In the genomic region with DNA sequence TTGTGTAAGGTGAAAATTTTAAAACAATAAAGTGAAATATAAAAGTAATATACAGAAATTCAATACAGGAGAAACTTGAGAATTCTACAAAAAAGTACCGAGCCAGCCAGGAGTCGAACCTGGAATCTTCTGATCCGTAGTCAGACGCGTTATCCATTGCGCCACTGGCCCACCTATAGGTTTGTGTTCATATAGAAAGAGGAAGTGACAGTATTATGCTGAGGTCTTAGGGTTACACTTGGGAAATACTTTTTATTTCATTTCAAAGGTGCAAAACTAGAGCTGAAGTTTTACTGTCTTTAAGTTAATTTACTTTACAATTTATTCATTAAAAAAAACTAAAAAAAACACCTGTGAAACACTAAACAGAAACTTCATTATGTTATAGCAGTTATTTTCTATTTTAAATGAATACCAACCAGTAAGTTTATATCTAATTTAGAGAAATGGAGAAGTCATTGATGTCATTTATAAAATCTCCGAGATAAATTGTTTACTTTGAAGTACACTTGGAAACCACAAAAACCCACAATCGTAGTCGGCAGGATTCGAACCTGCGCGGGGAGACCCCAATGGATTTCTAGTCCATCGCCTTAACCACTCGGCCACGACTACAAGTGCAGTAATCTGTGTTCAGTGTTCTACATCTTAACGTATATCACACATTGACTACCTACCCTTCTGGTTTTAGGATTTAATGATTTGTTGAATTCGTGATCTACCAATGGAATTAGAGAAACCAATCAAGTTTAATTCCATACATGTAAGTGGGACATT, we compare ENCODE assay signal across 8 mouse cellular contexts. TPM values are rescaled to one million over a fixed set of nuclear protein-coding genes. Genes with fewer than 3 reads are reported as not detected.
A peak's percentile ranks its signal among the peaks of the same experiment; 100 is the strongest.
DNase-seq lines count a peak whose midpoint lies in the region; ATAC-seq and TF ChIP-seq lines count a peak whose summit lies in the region.

No protein-coding gene starts in this region.

- no peaks in the 10 kb centered on the region for H3K36me3 ChIP-seq in forebrain, embryonic 10.5 days (replicated peaks)
- H3K36me3 ChIP-seq in hindbrain, embryonic 15.5 days: no peaks in the 10 kb centered on the region
- no peaks in the 10 kb centered on the region for H3K36me3 ChIP-seq in midbrain, embryonic 16.5 days (ENCODE audit: control insufficient read depth, insufficient read depth, low read length)
- no peaks in the 10 kb centered on the region for H3K36me3 ChIP-seq in stomach, postnatal 0 days (ENCODE audit: control insufficient read depth, insufficient read depth, low read length)

- no peak overlapping the region for H3K9ac ChIP-seq in hindbrain, embryonic 15.5 days
- H3K9ac ChIP-seq in midbrain, embryonic 16.5 days (ENCODE audit: low read depth, low read length): no peak overlapping the region
- H3K9ac ChIP-seq in stomach, postnatal 0 days (ENCODE audit: low read length): no peak overlapping the region

- peaks cover 65% of the 10 kb centered on the region for H3K4me1 ChIP-seq in forebrain, embryonic 10.5 days
- peaks cover 12% of the 10 kb centered on the region; the same call in 1 of the 2 replicates for H3K4me1 ChIP-seq in hindbrain, embryonic 15.5 days (replicated peaks)
- H3K4me1 ChIP-seq in midbrain, embryonic 16.5 days (ENCODE audit: control insufficient read depth, insufficient read depth, low read length): peaks cover 7% of the 10 kb centered on the region; the same call in 1 of the 2 replicates
- 0 out of 2 replicates have a peak, but pooled peaks cover 2% of the 10 kb centered on the region for H3K4me1 ChIP-seq in stomach, postnatal 0 days (replicated peaks; ENCODE audit: control insufficient read depth, insufficient read depth)

- TF ChIP-seq CTCF in stomach, postnatal 0 days (IDR thresholded peaks at IDR 0.05; ENCODE audit: low read depth): no peak

- H3K27ac ChIP-seq in forebrain, embryonic 10.5 days: no peak overlapping the region
- H3K27ac ChIP-seq in hindbrain, embryonic 15.5 days (replicated peaks): no peak overlapping the region
- no peak overlapping the region for H3K27ac ChIP-seq in midbrain, embryonic 16.5 days (ENCODE audit: low read length)
- no peak overlapping the region for H3K27ac ChIP-seq in stomach, postnatal 0 days (replicated peaks)

- H3K4me3 ChIP-seq in forebrain, embryonic 10.5 days: peak overlapping the region; percentile 55
- no peak overlapping the region for H3K4me3 ChIP-seq in hindbrain, embryonic 15.5 days
- no peak overlapping the region for H3K4me3 ChIP-seq in midbrain, embryonic 16.5 days (ENCODE audit: low read depth, low read length)
- no peak overlapping the region for H3K4me3 ChIP-seq in stomach, postnatal 0 days (ENCODE audit: low read depth, low read length)

- intact Hi-C loops in left cerebral cortex, postnatal 36 days (cut with DNase I): loop anchor here (5.0 kb wide), 1 partner anchor 38 kb away; no protein-coding TSS in a partner anchor

- TF ChIP-seq EP300 in stomach, postnatal 0 days (optimal IDR thresholded peaks at IDR 0.05): no peak

- H3K27me3 ChIP-seq in forebrain, embryonic 10.5 days (ENCODE audit: poor library complexity, severe bottlenecking): no peaks in the 10 kb centered on the region
- H3K27me3 ChIP-seq in hindbrain, embryonic 15.5 days: peaks cover 21% of the 10 kb centered on the region
- peaks cover 8% of the 10 kb centered on the region; the same call in 1 of the 2 replicates for H3K27me3 ChIP-seq in midbrain, embryonic 16.5 days (ENCODE audit: control insufficient read depth, insufficient read depth, low read depth, low read length)
- no peaks in the 10 kb centered on the region for H3K27me3 ChIP-seq in stomach, postnatal 0 days (ENCODE audit: control insufficient read depth, insufficient read depth, low read length)

- no peaks in the 10 kb centered on the region for H3K9me3 ChIP-seq in forebrain, embryonic 10.5 days
- no peaks in the 10 kb centered on the region for H3K9me3 ChIP-seq in hindbrain, embryonic 15.5 days
- no peaks in the 10 kb centered on the region for H3K9me3 ChIP-seq in midbrain, embryonic 16.5 days (replicated peaks; ENCODE audit: control insufficient read depth, low read length, poor library complexity, severe bottlenecking)
- no peaks in the 10 kb centered on the region for H3K9me3 ChIP-seq in stomach, postnatal 0 days (ENCODE audit: control insufficient read depth, low read length)

- H3K4me2 ChIP-seq in hindbrain, embryonic 15.5 days: 0 out of 2 replicates have a peak overlapping the region, but pooled peaks have one; percentile 2
- no peak overlapping the region for H3K4me2 ChIP-seq in midbrain, embryonic 16.5 days (ENCODE audit: low read length)
- H3K4me2 ChIP-seq in stomach, postnatal 0 days (replicated peaks; ENCODE audit: low read depth): no peak overlapping the region

- peak; percentile 61; the same call in 1 of the 2 replicates for ATAC-seq in hindbrain, embryonic 15.5 days (ENCODE audit: low FRiP score, low read depth)
- peak; percentile 62; the same call in 1 of the 2 replicates for ATAC-seq in midbrain, embryonic 16.5 days
- ATAC-seq in stomach, postnatal 0 days (ENCODE audit: low FRiP score, low TSS enrichment): peak; percentile 59; the same call in 1 of the 2 replicates

- peak; percentile 20 for DNase-seq in gastrocnemius, adult 18-20 months (ENCODE audit: low spot score)
- DNase-seq in gastrocnemius, postnatal 10 days: no peak
- DNase-seq in adrenal gland, adult 2 months: peak; percentile 80
- DNase-seq in forebrain, embryonic 10.5 days (ENCODE audit: extremely low spot score, low spot score): peak; percentile 85
- peak; percentile 75 to 78 for DNase-seq in left cerebral cortex, postnatal 36 days (ENCODE audit: low spot score in 2 of 2)
- DNase-seq in stomach, postnatal 0 days (ENCODE audit: low spot score): peak; percentile 49

- WGBS in forebrain, embryonic 10.5 days: under 1% methylated on average over 17 of the region's 17 CpGs
- WGBS in hindbrain, embryonic 15.5 days: 3% methylated on average over 17 of the region's 17 CpGs
- WGBS in midbrain, embryonic 16.5 days: 1% methylated on average over 17 of the region's 17 CpGs
- 10% methylated on average over 17 of the region's 17 CpGs for WGBS in stomach, postnatal 0 days

RNA-seq across cellular contexts. Expression of gene Btn2a2, which starts 12.0 kb away (rescaled TPM):
- total RNA-seq in gastrocnemius, adult 18-20 months (2021): not detected
- under 1 TPM in 1 of 2 experiments, not detected in 1; 0.11 TPM for total RNA-seq in gastrocnemius, postnatal 10 days (2021)
- total RNA-seq in adrenal gland, adult 2 months (2021): not detected
- not detected in 2 replicates for polyA plus RNA-seq in adrenal gland, adult 2 months (2012; rRNA removed)
- 0.52 and 0.54 TPM in 2 replicates for polyA plus RNA-seq in forebrain, embryonic 10.5 days (2016; fragmentation: Nextera tagmentation; extraction: Ambion mirVana)
- 0.06 and 0.08 TPM in 2 replicates for polyA plus RNA-seq in hindbrain, embryonic 15.5 days (2015; fragmentation: Nextera tagmentation; extraction: Ambion mirVana)
- 1 to 10 TPM in 1 of 2 experiments, under 1 TPM in 1; 0.93 to 1.5 TPM for total RNA-seq in left cerebral cortex, postnatal 36 days (2021)
- polyA plus RNA-seq in midbrain, embryonic 16.5 days (2015; fragmentation: Nextera tagmentation; extraction: Ambion mirVana): 0.15 TPM in 1 of 2 replicates, not detected in the other
- polyA plus RNA-seq in stomach, postnatal 0 days (2015; fragmentation: Nextera tagmentation; extraction: Ambion mirVana): 0.04 and 0.07 TPM in 2 replicates

RNA-seq across cellular contexts. Expression of gene Hist1h4h, which starts 30.2 kb away (rescaled TPM):
- 100 to 1,000 TPM; 149 to 163 TPM for total RNA-seq in gastrocnemius, adult 18-20 months (2021)
- total RNA-seq in gastrocnemius, postnatal 10 days (2021): 100 to 1,000 TPM; 473 to 507 TPM
- 100 to 1,000 TPM; 338 to 400 TPM for total RNA-seq in adrenal gland, adult 2 months (2021)
- 20.2 and 33.8 TPM in 2 replicates for polyA plus RNA-seq in adrenal gland, adult 2 months (2012; rRNA removed)
- 3.8 and 4.0 TPM in 2 replicates for polyA plus RNA-seq in forebrain, embryonic 10.5 days (2016; fragmentation: Nextera tagmentation; extraction: Ambion mirVana)
- 1.7 and 2.7 TPM in 2 replicates for polyA plus RNA-seq in hindbrain, embryonic 15.5 days (2015; fragmentation: Nextera tagmentation; extraction: Ambion mirVana)
- 100 to 1,000 TPM; 319 to 326 TPM for total RNA-seq in left cerebral cortex, postnatal 36 days (2021)
- 1.5 and 3.0 TPM in 2 replicates for polyA plus RNA-seq in midbrain, embryonic 16.5 days (2015; fragmentation: Nextera tagmentation; extraction: Ambion mirVana)
- polyA plus RNA-seq in stomach, postnatal 0 days (2015; fragmentation: Nextera tagmentation; extraction: Ambion mirVana): 13.7 and 18.3 TPM in 2 replicates

RNA-seq across cellular contexts. Expression of gene Hist1h2af, which starts 33.1 kb away (rescaled TPM):
- total RNA-seq in gastrocnemius, adult 18-20 months (2021): 1 to 10 TPM in 1 of 2 experiments, under 1 TPM in 1; 0.73 to 1.9 TPM
- total RNA-seq in gastrocnemius, postnatal 10 days (2021): 100 to 1,000 TPM; 189 to 190 TPM
- total RNA-seq in adrenal gland, adult 2 months (2021): 10 to 100 TPM; 17.9 to 20.0 TPM
- polyA plus RNA-seq in adrenal gland, adult 2 months (2012; rRNA removed): 24.9 and 66.0 TPM in 2 replicates
- polyA plus RNA-seq in forebrain, embryonic 10.5 days (2016; fragmentation: Nextera tagmentation; extraction: Ambion mirVana): 6.7 and 9.5 TPM in 2 replicates
- polyA plus RNA-seq in hindbrain, embryonic 15.5 days (2015; fragmentation: Nextera tagmentation; extraction: Ambion mirVana): 0.82 and 2.1 TPM in 2 replicates
- 1 to 10 TPM; 6.2 to 7.0 TPM for total RNA-seq in left cerebral cortex, postnatal 36 days (2021)
- not detected in 2 replicates for polyA plus RNA-seq in midbrain, embryonic 16.5 days (2015; fragmentation: Nextera tagmentation; extraction: Ambion mirVana)
- polyA plus RNA-seq in stomach, postnatal 0 days (2015; fragmentation: Nextera tagmentation; extraction: Ambion mirVana): 4.5 and 8.9 TPM in 2 replicates

RNA-seq across cellular contexts. Expression of gene Hist1h3g, which starts 34.6 kb away (rescaled TPM):
- total RNA-seq in gastrocnemius, adult 18-20 months (2021): under 1 TPM; 0.55 to 0.57 TPM
- 10 to 100 TPM; 58.4 to 59.9 TPM for total RNA-seq in gastrocnemius, postnatal 10 days (2021)
- 1 to 10 TPM; 2.2 to 7.1 TPM for total RNA-seq in adrenal gland, adult 2 months (2021)
- polyA plus RNA-seq in adrenal gland, adult 2 months (2012; rRNA removed): 3.2 and 3.5 TPM in 2 replicates
- 6.3 and 8.1 TPM in 2 replicates for polyA plus RNA-seq in forebrain, embryonic 10.5 days (2016; fragmentation: Nextera tagmentation; extraction: Ambion mirVana)
- 0.85 and 1.2 TPM in 2 replicates for polyA plus RNA-seq in hindbrain, embryonic 15.5 days (2015; fragmentation: Nextera tagmentation; extraction: Ambion mirVana)
- total RNA-seq in left cerebral cortex, postnatal 36 days (2021): 1 to 10 TPM; 3.6 to 4.6 TPM
- not detected in 2 replicates for polyA plus RNA-seq in midbrain, embryonic 16.5 days (2015; fragmentation: Nextera tagmentation; extraction: Ambion mirVana)
- 2.3 and 3.4 TPM in 2 replicates for polyA plus RNA-seq in stomach, postnatal 0 days (2015; fragmentation: Nextera tagmentation; extraction: Ambion mirVana)

RNA-seq across cellular contexts. Expression of gene Btn1a1, which starts 34.9 kb away (rescaled TPM):
- total RNA-seq in gastrocnemius, adult 18-20 months (2021): not detected
- total RNA-seq in gastrocnemius, postnatal 10 days (2021): not detected
- total RNA-seq in adrenal gland, adult 2 months (2021): not detected
- not detected in 2 replicates for polyA plus RNA-seq in adrenal gland, adult 2 months (2012; rRNA removed)
- 0.09 TPM in 1 of 2 replicates, not detected in the other for polyA plus RNA-seq in forebrain, embryonic 10.5 days (2016; fragmentation: Nextera tagmentation; extraction: Ambion mirVana)
- polyA plus RNA-seq in hindbrain, embryonic 15.5 days (2015; fragmentation: Nextera tagmentation; extraction: Ambion mirVana): 0.17 TPM in 1 of 2 replicates, not detected in the other
- total RNA-seq in left cerebral cortex, postnatal 36 days (2021): not detected
- polyA plus RNA-seq in midbrain, embryonic 16.5 days (2015; fragmentation: Nextera tagmentation; extraction: Ambion mirVana): 0.10 and 0.31 TPM in 2 replicates
- 0.05 TPM in 1 of 2 replicates, not detected in the other for polyA plus RNA-seq in stomach, postnatal 0 days (2015; fragmentation: Nextera tagmentation; extraction: Ambion mirVana)
